Mouse (Mus musculus) kidney, embryonic 16.5 days (tissue): ENCODE measurements around the gene Fam124b. TPM values are rescaled to one million over a fixed set of nuclear protein-coding genes. Genes with fewer than 3 reads are reported as not detected.

Experiments used
- ATAC-seq: fragments of 200-750 bp; cut with Nextera tagmentation; 2 replicates; pipeline ENCODE4 v1.8.0; 2017; ENCODE audit warnings: moderate TSS enrichment; ENCODE audit not compliant: low FRiP score, low TSS enrichment
- H3K27ac ChIP-seq: fragments of 300-500 bp; sonication (generic); 2 replicates; pipeline ENCODE4 v1.5.1; 2014; ENCODE audit warnings: low read length
- H3K27me3 ChIP-seq: fragments of 300-500 bp; sonication (generic); 2 replicates; pipeline ENCODE4 v1.6.1; 2014; ENCODE audit warnings: low read length, control low read depth, mixed read lengths; ENCODE audit not compliant: insufficient read depth
- H3K36me3 ChIP-seq: fragments of 300-500 bp; sonication (generic); 2 replicates; pipeline ENCODE4 v1.6.1; 2014; ENCODE audit warnings: low read length, control low read depth, mixed read lengths; ENCODE audit not compliant: insufficient read depth
- H3K4me1 ChIP-seq: fragments of 300-500 bp; sonication (generic); 2 replicates; pipeline ENCODE4 v1.6.1; 2014; ENCODE audit warnings: low read length, control low read depth, mixed read lengths; ENCODE audit not compliant: insufficient read depth
- H3K4me2 ChIP-seq: fragments of 300-500 bp; sonication (generic); replicated peaks from 2 replicates; pipeline ENCODE4 v1.6.1; 2014; ENCODE audit warnings: low read depth, low read length
- H3K4me3 ChIP-seq: fragments of 300-500 bp; sonication (generic); 2 replicates; pipeline ENCODE4 v1.5.1; 2014; ENCODE audit warnings: mild to moderate bottlenecking, low read length
- H3K9ac ChIP-seq: fragments of 300-500 bp; sonication (generic); replicated peaks from 2 replicates; pipeline ENCODE4 v1.6.1; 2014; ENCODE audit warnings: low read length
- H3K9me3 ChIP-seq: fragments of 300-500 bp; sonication (generic); 2 replicates; pipeline ENCODE4 v1.6.1; 2016; ENCODE audit warnings: low read length, control low read depth
- WGBS: fragments of 180-500 bp; shearing (Covaris S2); extraction: QIAGEN DNeasy Blood & Tissue Kit; methylation state at CpG from one replicate; pipeline ENCODE4 v1.1.7; 2014; 5-methylcytosine and 5-hydroxymethylcytosine counted together
- polyA plus RNA-seq: library from polyadenylated mRNA; unstranded; fragments of >200 nt; fragmentation: Nextera tagmentation; extraction: Ambion mirVana; gene quantifications from 2 replicates; pipeline ENCODE4 v1.2.1, GENCODE M21; 2015

The Fam124b gene
- polyA plus RNA-seq, 1 experiment from 2014 or later, result 0.67 TPM

- 72% methylated on average over 11 of the region's 11 CpGs for WGBS
- Histone ChIP-seq H3K4me2 (no peak overlapping the region), H3K27me3 (no peaks in the 10 kb centered on the region), H3K9ac (no peak overlapping the region), H3K27ac (no peak overlapping the region), H3K4me1 (no peaks in the 10 kb centered on the region; the same call in 1 of the 2 replicates), H3K9me3 (no peaks in the 10 kb centered on the region), H3K4me3 (no peak overlapping the region), H3K36me3 (no peaks in the 10 kb centered on the region)
- ATAC-seq, result no peak
Measured at GRCm38 (mm10) chr1:80236951-80237702, 18.9 kb upstream of the Fam124b start.

GRCm38 (mm10) chr1:80236126-80236525, 17.9 kb upstream of the Fam124b start:
- no peak for ATAC-seq
- no peaks in the 10 kb centered on the region for H3K9me3 ChIP-seq
- H3K4me2 ChIP-seq, result no peak overlapping the region
- no peak overlapping the region for H3K9ac ChIP-seq
- no peaks in the 10 kb centered on the region for H3K27me3 ChIP-seq
- H3K4me1 ChIP-seq, result no peaks in the 10 kb centered on the region; the same call in 1 of the 2 replicates
- H3K27ac ChIP-seq, result no peak overlapping the region
- no peaks in the 10 kb centered on the region for H3K36me3 ChIP-seq
- 12% methylated on average over 1 of the region's 1 CpGs for WGBS
- H3K4me3 ChIP-seq, result no peak overlapping the region

- Histone ChIP-seq H3K27ac (no peak overlapping the region), H3K27me3 (no peaks in the 10 kb centered on the region), H3K9me3 (no peaks in the 10 kb centered on the region), H3K4me3 (no peak overlapping the region), H3K9ac (no peak overlapping the region), H3K4me2 (no peak overlapping the region), H3K4me1 (no peaks in the 10 kb centered on the region), H3K36me3 (no peaks in the 10 kb centered on the region)
- 76% methylated on average over 1 of the region's 1 CpGs for WGBS
- no peak for ATAC-seq
Measured at GRCm38 (mm10) chr1:80230612-80231011, 12.3 kb upstream of the Fam124b start.

- H3K4me1 ChIP-seq, result 0 out of 2 replicates have a peak, but pooled peaks cover 3% of the 10 kb centered on the region
- H3K4me3 ChIP-seq, result no peak overlapping the region
- H3K4me2 ChIP-seq, result no peak overlapping the region
- no peak overlapping the region for H3K9ac ChIP-seq
- no peaks in the 10 kb centered on the region for H3K9me3 ChIP-seq
- no peak overlapping the region for H3K27ac ChIP-seq
- WGBS, result 17% methylated on average over 3 of the region's 3 CpGs
- H3K27me3 ChIP-seq, result no peaks in the 10 kb centered on the region
- ATAC-seq, result peak; percentile 61; the same call in 1 of the 2 replicates
- no peaks in the 10 kb centered on the region for H3K36me3 ChIP-seq
Measured at GRCm38 (mm10) chr1:80224839-80225412, 6.7 kb upstream of the Fam124b start.

- Histone ChIP-seq H3K36me3 (no peaks in the 10 kb centered on the region), H3K4me1 (0 out of 2 replicates have a peak, but pooled peaks cover 3% of the 10 kb centered on the region), H3K4me2 (no peak overlapping the region), H3K27me3 (no peaks in the 10 kb centered on the region), H3K4me3 (no peak overlapping the region), H3K27ac (no peak overlapping the region), H3K9me3 (no peaks in the 10 kb centered on the region), H3K9ac (no peak overlapping the region)
- WGBS, result 49% methylated on average over 4 of the region's 4 CpGs
- no peak for ATAC-seq
Measured at GRCm38 (mm10) chr1:80221151-80221550, 2.9 kb upstream of the Fam124b start.

- Histone ChIP-seq H3K27ac (no peak overlapping the region), H3K27me3 (no peaks in the 10 kb centered on the region), H3K9ac (no peak overlapping the region), H3K4me3 (no peak overlapping the region), H3K9me3 (no peaks in the 10 kb centered on the region), H3K36me3 (no peaks in the 10 kb centered on the region), H3K4me2 (no peak overlapping the region), H3K4me1 (peaks cover 4% of the 10 kb centered on the region; the same call in 1 of the 2 replicates)
- WGBS, result 70% methylated on average over 9 of the region's 9 CpGs
- ATAC-seq, result 0 out of 2 replicates have a peak, but pooled peaks have one; percentile 29
Measured at GRCm38 (mm10) chr1:80213826-80214225, 4.4 kb downstream of the Fam124b start.

GRCm38 (mm10) chr1:80213146-80213545, 5.1 kb downstream of the Fam124b start:
- H3K4me1 ChIP-seq, result peaks cover 4% of the 10 kb centered on the region; the same call in 1 of the 2 replicates
- no peak overlapping the region for H3K9ac ChIP-seq
- peak overlapping the region; percentile 29 for H3K4me2 ChIP-seq
- no peaks in the 10 kb centered on the region for H3K9me3 ChIP-seq
- no peaks in the 10 kb centered on the region for H3K27me3 ChIP-seq
- H3K4me3 ChIP-seq, result peak overlapping the region; percentile 24
- no peak for ATAC-seq
- H3K36me3 ChIP-seq, result no peaks in the 10 kb centered on the region
- WGBS, result 77% methylated on average over 10 of the region's 10 CpGs
- peak overlapping the region; percentile 65 for H3K27ac ChIP-seq

- H3K27me3 ChIP-seq, result no peaks in the 10 kb centered on the region
- no peak overlapping the region for H3K4me3 ChIP-seq
- no peak overlapping the region for H3K9ac ChIP-seq
- no peaks in the 10 kb centered on the region for H3K36me3 ChIP-seq
- no peaks in the 10 kb centered on the region for H3K9me3 ChIP-seq
- ATAC-seq, result no peak
- 78% methylated on average over 3 of the region's 3 CpGs for WGBS
- no peak overlapping the region for H3K4me2 ChIP-seq
- no peaks in the 10 kb centered on the region for H3K4me1 ChIP-seq
- no peak overlapping the region for H3K27ac ChIP-seq
Measured at GRCm38 (mm10) chr1:80202314-80202713, 16.0 kb downstream of the Fam124b start.

GRCm38 (mm10) chr1:80192837-80193236, 25.4 kb downstream of the Fam124b start:
- Histone ChIP-seq H3K4me1 (no peaks in the 10 kb centered on the region), H3K4me2 (no peak overlapping the region), H3K9ac (no peak overlapping the region), H3K27ac (no peak overlapping the region), H3K9me3 (no peaks in the 10 kb centered on the region), H3K4me3 (no peak overlapping the region), H3K27me3 (no peaks in the 10 kb centered on the region), H3K36me3 (no peaks in the 10 kb centered on the region)
- ATAC-seq, result no peak
- WGBS, result 91% methylated on average over 8 of the region's 8 CpGs

- WGBS, result 71% methylated on average over 2 of the region's 3 CpGs
- Histone ChIP-seq H3K4me3 (no peak overlapping the region), H3K9me3 (peaks cover 3% of the 10 kb centered on the region; the same call in 1 of the 2 replicates), H3K9ac (no peak overlapping the region), H3K36me3 (no peaks in the 10 kb centered on the region), H3K27ac (no peak overlapping the region), H3K27me3 (no peaks in the 10 kb centered on the region), H3K4me1 (no peaks in the 10 kb centered on the region), H3K4me2 (no peak overlapping the region)
- no peak for ATAC-seq
Measured at GRCm38 (mm10) chr1:80181414-80181805, 36.9 kb downstream of the Fam124b start.
